Mouse (Mus musculus): ENCODE measurements around the gene Gns.

Gene Gns

DNA sequence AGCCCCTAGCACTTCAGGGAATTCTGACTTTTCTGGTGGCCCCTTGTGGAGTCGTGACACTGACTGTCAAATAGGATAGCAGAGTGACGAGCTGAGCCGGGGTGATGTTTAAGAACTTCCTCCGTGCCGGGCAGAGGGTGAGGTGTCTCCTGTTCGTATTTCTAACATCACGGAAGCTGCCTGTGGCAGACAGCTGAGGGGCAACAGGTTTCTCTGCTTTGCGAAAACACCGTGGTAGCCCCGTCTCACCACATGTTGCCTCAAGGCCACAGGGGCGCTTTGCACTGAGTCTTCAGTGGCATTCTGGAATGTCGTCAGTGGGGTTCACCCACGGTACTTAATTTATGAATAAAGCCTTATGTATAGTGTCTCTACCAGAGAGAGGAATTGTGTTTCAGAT is 2.4 kb downstream of the Gns start:
- peak in 1 of 2 experiments; percentile 39 for DNase-seq

DNA sequence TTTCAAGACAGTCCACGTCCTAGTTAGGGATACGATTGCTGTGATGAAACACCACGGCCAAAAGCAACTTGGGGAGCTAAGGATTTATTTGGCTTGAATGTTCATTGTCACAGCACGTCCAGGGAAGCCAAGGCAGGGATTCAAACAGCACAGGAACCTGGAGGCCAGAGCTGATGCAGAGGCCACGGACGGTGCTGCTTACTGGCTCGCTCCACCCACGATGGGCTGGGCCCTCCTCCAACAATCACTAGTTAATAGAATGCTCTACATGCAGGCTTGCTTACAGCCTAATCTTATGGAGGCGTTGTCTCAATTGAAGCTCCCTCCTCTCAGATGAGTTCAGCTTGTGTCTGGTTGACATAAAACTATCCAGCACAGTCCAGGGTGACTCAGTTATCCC is 2.9 kb downstream of the Gns start:
- peak in 1 of 2 experiments; percentile 36 for DNase-seq

DNA sequence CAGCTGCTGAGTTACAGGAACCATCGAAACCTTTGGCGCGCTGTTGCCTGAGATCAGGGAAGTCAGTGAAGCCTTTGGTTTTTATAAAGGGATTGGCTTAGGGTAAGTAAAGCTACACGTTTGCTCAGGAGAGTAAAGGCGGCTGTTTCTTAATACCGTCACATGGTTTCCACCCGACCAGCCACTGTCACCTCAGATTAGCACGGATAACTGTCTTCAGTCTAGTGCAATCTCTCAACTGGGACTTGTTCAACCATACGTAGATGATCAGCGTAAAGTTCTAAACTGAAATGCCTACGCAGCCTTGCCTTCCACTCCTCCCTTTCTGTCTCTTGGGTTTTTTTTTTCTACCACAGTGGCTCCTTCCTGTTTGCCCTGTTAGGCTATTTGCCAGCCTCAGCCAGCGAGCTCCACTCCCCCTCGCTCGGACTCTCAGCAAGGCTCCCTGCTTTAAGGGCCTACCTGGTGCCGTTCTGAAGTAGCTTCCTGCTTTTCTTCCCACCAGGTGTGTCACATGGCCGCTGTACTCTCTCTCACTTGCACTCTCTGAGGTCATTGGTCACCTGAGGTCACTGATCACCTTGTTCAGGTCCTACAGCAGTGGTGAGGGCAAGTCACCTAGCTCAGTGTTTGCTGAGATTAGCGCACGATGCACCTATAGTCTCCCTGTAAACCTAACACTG is 4.0 kb downstream of the Gns start:
- DNase-seq: peak in 1 of 2 experiments; percentile 56

DNA sequence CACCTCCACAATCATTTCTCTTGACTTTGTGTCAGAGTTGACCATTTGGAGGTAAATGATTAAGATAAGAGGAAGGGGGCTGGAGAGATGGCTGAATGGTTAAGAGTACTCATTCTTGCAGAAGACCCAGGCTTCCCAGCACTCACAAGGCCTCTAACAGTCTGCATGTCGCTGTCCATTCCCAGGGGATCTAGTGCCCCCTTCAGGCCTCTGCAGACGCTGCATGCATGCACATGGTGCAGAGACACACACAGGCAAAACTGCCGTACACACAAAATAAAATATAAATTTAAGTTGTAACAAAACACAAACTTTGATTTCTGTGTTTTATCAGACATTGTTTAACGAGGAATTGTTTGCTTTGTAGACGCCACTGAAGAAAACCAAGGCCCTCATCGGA is 5.9 kb downstream of the Gns start:
- peak in 1 of 2 experiments; percentile 37 for DNase-seq

DNA sequence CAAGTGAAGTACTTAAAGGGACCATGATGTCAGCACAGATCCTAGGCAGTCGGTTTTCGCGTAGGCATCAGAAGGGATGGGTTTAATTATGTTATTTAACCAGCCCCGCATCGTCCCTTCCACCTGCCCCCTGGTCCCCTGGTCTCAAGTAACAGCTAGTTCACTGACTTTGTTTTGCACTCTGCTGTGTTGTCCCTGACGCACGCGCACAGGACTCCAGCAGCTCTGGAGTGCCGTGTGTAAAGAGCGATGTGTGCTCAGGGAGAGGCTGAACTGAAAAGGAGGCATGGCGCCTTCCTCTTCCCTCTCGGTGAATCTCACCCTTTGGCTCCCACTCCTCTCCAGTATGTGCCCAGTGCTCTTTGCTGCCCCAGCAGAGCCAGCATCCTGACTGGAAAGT is 9.1 kb downstream of the Gns start:
- no peak for DNase-seq

DNA sequence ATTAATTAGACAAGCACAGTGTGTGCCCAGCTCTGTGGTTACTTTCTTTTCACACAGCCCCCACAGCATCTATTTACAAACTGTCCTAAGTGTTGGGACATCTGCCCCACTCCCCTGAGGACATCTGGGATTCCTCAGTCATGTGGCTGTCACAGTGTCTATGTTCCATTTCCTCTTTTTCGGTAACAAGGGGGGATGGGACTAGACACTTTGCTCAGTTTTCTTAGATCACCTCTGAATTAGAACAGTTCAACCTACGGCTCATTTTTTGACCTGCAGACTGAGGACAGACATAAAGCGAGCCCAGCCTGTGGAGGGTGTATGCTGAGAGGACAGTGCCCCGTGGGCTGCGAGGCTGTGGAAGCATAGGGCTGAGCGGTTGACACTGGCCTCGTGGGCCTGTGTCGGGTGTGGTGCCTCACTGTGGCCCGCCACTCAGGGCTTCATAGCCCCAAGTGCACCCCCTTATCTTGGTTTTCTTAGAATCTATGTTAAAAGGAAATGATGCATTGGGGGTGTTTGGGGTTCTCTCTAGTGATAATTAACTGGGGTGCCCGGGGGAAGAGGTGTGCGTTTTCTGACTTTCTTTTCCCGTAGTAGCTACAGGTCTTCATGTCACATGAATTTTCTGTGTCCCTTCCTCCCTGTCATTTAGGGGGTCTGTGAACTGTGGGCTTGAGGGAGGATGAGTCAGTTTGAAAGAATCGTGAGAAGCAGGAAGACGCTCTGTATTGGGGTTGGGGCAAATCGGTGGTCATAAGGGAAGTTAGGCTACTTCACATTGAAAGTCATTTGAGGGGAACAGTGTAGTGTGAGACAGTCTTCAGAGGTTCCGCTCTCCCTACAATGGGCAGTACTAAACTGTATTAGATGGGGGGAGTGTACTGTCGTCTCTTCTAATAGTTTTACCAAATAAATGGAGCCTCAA is 10.1 kb downstream of the Gns start:
- no peak for DNase-seq

DNA sequence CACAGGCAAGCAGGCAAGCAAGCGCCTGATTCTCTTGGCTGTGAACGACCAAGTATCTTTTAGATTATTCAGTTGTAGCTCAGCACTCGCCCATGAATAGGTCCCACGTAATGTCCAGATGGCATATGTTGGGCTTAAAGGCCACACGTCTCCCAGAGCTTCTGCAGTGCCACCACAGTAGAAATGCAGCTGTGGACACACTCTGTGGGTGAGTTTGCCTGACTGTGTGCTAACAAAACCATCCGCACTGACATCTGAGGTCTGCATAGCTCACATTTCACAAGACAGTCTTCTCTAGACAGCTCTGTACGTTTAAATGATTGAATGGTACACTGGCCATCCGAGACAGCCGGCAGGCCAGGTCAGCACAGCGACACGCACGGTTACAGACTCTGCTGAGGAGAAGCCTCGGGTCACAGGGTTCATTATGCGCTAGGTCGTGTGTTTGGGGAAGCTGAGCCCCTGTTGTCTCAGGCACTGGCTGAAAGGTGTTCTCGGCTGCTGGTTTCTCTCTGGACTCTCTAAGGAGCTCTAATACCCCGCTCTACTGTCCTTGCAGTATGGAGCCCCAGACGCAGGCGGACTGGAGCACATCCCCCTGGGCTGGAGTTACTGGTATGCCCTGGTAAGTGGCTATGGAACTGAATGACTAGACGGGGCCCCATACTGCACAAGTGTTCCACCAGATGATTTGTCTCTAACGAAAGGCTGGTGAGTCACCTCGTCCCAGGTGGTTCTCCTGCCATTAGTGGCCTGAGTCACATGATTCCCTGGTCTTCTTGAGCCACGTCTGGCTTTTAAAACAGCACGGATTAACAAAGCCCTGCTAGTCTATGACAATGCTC is 11.0 kb downstream of the Gns start:
- DNase-seq: no peak

DNA sequence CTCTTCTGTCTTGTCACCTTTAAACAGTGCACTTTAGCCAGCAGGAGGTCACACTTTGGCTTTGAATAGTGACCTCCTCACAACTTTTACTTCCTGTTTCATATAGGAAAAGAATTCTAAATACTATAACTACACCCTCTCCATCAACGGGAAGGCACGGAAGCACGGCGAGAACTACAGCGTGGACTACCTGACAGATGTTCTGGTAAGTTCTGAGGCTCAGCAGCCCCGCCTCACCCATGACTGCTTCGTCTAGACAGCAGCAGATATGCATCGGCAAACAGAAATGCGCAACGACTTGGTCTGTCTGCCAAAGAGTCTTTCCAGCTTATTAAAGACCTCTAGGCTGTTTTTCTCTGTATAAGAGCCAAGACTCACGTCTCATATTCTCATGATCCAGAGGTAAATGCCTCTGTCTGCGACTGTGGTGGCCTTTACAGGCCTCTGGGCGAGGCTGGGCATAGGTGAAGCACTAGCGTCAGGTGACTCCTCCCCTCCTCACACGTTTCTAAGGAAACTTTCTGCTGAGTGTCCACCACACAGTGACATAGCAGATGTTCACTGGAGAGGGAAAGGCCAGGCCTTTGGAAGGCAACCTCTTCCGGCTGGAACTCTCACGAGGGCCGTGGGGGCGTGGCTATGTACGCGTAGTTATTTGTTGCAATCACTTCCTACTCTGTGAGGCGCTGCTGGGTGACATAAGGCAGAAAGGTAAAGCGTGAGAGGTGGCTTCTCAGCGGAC is 11.8 kb downstream of the Gns start:
- peak in 1 of 2 experiments; percentile 42 for DNase-seq

DNA sequence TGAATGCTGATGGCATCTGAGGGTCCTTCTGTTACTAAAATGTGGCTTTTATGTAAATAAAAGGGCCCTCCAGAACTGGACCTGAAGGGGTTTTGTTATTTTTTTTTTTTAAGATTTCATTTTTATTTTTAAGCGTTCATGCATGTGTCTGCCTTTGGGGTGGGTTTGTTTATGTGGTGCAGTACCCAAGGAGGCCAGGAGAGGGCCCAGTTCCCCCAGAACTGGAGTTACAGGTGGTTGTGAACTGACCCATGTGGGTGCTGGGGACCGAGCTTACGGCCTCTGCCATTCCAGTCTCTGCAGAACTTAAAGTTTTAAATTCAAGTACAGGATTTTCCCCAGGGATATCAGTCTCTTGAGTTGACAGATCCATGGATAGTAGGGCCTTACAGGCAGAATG is 14.5 kb downstream of the Gns start:
- peak in 1 of 2 experiments; percentile 17 for DNase-seq

DNA sequence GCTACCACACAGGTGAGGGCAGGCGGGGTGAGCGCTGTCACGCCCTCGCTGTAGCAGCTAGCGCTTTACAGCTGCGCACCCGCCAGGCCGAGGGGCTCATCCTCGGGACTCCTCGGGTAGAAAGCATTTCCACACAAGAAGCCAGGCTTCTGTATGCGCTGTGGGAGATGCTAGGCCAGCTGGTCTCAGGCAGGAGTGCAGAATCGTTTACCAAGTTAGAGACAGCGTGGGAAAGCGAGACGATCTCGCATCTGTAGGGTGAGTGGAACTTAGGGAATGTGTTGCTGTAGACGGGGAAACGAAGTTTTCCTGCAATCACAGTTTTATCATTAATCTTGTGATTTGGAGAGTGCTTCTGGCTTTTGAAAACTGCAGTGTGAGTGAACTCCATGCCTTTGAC is 16.4 kb downstream of the Gns start:
- DNase-seq: no peak

DNA sequence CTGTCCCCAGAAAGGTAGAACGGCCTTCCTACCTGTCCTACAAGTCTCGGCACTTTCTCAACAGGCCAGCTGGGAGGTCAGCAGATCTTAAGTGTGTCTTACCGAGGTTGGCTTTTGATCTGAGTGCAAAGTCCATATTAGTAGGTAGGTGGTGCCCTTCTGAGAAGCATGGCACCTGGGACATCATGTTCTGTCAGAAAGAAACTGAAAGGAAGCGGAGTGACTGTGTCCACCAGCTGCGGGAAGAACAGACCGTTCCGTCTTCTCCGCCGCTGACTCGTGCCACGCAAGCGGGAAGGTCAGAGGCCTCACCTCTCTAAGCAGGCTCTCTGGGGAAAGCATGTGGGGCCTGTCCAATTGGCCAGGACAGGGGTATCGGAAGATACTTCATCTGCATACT is 19.8 kb downstream of the Gns start:
- peak in 1 of 2 experiments; percentile 75 for DNase-seq

DNA sequence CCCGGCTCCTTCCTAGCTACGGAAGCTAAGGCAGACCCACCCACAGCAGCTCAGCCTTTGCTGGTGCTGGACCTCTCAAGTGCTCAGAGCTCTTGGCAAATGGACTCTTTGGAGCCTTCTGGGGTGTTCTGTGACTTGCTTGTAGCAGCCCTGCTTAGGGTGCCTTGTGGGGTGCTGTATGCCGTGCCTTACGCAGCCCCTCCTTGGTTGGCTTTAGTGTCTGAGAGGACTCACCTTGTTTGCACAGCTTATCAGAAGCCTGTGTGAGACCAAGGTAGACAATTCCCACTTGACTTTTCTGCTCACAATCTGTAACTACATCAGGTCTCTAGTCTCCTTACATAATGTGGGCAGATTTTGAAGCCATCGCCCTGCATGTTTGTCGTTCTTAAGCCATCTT is 20.8 kb downstream of the Gns start:
- DNase-seq: no peak

DNA sequence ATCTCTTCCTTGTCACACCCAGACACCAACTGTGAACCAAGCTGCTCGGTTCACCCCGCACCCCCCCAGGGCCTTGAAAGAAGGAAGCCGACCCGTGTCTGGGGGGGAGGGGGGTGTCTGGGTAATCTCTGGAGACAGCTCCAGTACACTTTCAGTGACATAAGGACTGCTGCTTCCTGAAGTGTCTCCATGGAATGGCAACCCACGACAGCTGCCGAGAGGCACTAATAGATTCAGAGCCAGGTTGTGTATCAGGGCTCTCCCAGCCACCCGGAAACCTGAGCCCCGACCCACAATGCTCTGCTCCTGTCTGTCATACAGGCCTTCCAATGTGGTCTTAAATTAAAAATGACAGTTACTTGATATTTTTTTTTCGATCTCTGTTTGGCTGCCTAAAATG is 21.5 kb downstream of the Gns start:
- no peak for DNase-seq

DNA sequence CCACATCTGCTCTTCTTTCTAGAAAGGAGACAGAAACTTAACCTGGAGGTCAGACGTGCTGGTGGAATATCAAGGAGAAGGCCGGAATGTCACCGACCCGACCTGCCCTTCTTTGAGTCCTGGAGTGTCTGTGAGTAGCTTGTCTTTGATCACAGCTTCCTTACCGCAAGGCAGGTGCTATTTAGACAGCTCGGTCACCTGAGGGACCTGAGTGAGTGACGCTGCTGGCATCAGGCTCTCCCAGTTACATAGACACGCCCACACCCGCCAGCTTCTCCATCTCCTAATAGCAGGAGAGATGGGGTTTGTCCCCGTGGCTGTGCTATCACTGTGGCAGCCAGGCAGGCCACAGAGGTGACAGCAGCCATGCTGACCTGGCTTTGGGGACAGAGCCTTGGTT is 25.7 kb downstream of the Gns start:
- no peak for DNase-seq

DNA sequence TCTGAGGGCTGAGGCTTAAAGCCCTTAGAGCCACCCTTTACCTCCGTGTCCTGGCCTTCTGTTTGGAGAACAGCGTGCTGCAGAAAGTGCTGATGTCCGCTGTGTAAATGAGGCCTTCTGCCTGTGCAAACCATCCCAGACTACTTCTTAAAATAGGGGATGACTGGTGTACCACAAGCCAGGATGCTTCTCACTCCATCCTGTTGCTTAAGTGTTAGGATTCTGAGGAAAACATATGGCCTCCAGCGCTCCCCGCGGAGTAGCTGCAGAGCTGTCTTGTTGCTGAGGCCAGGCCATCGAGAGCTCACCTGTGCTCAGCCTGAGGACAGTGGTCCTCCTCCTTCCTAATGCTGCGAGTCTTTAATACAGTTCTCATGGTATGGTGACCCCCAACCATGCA is 27.0 kb downstream of the Gns start:
- DNase-seq: no peak

DNA sequence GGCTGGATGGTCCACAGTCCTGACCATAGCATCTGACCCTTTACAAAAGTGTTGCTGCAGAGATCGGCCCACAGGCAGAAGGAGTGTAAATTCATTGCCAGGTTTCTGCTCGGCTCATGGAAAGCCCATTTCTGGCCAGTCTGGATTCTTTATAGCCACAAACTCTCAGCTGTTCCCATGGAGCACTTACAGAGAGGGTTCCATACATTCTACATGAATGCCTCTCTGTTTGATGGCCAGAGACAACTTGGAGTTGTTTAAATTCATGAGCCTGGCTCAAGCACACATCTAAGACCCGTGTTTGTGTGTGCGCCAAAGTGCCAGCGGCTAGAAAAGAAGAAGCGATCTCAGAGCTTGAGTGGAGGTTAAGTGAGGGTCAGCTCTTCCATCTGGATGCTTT is 29.4 kb downstream of the Gns start:
- no peak for DNase-seq

DNA sequence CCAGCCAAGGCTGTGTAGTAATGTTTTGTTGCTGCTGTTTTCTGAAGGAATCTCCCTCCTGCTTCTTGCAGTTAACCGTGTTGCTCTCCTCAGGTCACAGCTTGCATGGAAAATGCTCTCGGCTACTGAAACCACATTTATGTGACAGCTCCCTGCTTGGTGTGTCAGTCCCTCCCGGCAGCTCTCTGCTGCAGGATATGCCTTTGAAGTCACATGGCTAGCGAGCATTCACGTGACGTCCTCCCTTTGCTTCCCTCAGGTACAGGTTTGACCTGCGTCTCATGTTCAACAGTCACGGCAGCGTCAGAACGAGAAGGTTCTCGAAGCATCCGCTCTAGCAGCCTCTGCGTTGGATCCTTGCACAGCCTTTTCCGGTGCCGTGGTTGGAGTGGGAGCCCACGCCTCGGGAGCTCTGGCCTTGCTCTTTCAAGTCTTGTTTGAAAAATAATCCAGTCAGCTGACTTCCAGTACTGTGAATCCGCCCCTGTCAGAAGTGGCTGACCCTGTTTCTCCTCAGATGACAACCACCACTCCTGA is 30.0 kb downstream of the Gns start:
- peak in 1 of 2 experiments; percentile 40 for DNase-seq

DNA sequence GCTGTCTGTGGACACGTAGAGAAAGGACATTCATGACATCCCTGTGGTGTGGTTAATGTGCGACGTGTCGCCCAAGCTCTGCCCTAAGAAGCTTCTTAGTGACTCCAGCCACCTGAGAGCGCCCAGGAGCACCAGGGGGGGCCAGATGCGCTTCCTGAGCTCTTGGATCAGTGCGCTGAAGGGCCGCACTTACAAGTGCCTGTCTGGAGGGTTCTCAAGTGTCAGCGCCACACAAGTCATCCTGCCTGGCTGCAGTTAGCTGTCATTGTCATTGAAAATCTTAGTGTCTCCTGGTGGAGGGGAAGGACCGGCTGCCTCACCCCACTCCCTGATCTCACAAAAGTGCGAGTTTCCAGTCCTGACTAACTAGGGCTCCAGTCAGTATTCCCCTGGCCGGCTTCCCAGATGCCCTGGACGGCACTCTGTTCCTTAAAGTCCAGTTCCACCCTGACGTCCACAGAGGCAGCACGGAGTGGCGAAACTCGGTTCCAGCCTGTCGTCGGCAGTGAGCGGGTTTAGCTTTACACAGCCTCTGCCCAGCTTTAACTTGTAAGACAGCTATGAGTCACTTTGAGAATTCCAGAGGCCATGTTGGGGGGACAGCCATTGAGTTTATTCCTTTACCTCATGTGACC is 30.8 kb downstream of the Gns start:
- peak in 1 of 2 experiments; percentile 53 for DNase-seq

DNA sequence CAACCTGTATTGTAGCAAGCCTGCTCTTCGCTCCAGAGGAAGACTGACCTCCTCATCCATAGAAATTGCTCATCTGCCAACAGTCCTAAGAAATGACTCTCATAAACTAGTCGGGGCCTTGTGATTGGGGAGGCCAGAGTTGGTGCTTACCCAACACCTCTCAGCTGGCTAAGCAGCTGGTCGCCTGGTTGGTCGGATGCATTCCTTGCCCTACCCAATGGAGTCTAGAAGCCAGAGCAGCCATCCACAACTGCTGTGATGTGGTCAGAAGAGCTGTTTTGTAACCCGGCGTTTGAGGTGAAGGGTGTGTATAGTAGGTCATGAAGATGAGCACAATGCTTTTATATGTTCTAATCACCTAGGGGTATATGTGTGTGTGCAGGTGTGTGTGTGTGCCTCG is 33.7 kb downstream of the Gns start:
- DNase-seq: no peak

DNA sequence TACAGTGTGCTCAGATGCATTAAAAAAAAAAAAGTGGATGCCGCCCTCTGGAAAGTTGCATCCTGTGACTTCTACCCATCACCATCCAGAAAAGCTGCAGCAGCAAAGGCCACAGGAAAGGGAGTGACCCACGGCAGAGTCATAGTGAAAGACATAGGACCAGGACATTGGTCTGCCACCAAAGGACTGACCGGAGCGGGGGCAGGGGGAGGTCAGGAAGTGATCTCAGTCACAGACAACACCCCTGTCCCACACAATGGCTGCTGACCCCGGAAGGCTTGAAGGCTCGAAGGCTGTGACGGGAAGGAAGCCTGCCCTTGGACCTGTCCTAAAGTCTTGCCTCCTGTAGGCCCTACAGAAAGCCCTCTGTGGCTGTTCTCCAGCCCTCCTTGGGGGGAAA is 36.1 kb downstream of the Gns start:
- DNase-seq: peak in 1 of 2 experiments; percentile 48

DNA sequence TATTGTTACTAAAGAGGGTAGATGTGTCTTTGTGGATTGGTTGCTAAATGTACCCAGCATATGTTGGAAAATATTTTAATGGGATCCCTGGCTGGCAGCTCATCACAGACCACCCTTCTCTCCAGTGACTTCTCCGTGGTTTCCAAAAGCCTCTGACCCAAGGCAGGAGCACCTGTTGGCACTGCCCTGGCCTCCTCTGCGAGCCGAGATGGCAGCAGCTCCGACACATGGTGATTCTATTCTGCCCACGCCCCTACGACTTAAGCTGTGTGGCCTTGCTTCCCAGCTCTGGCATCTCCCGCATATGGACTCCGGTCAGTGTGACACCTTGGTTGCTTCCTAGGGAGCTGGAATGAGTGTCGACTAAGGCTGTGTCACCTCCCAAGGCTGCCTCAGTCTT is 38.2 kb downstream of the Gns start:
- no peak for DNase-seq

DNA sequence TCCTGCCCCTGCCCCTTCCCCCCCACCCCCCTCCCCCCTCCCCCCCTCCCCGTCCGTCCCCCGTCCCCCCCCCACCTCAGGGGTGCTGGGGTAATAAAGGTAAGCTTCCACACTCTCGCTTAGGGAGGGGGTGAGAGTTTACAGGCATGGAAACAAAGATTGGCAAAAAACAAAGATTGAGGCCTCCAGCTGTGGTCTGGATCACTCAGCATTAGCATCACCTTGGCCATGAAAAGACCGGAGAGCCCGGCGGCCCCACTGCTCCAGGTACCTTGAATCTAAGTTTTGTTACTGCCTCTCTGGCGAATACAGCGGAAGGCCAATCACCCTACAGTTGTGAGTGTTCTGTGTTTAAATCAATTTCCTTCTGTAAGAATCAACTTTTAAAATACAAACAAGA is 39.1 kb downstream of the Gns start:
- no peak for DNase-seq

All from kidney, postnatal 25 days (tissue).